Mouse (Mus musculus) WW6 (cell line): Measurements from ENCODE around the gene Tomm5.
A peak's percentile ranks its signal among the peaks of the same experiment; 100 is the strongest.
"Not testable (repeated sequence)": the region's sequence is repeated elsewhere in the genome, so short reads cannot be mapped to it uniquely, and the experiment has no call there.

Experiments used
- DNase-seq: peaks from one replicate; pipeline ENCODE4 v3.0.0-alpha.2; 2013; ENCODE audit warnings: low read depth, low spot score

Gene Tomm5

DNA sequence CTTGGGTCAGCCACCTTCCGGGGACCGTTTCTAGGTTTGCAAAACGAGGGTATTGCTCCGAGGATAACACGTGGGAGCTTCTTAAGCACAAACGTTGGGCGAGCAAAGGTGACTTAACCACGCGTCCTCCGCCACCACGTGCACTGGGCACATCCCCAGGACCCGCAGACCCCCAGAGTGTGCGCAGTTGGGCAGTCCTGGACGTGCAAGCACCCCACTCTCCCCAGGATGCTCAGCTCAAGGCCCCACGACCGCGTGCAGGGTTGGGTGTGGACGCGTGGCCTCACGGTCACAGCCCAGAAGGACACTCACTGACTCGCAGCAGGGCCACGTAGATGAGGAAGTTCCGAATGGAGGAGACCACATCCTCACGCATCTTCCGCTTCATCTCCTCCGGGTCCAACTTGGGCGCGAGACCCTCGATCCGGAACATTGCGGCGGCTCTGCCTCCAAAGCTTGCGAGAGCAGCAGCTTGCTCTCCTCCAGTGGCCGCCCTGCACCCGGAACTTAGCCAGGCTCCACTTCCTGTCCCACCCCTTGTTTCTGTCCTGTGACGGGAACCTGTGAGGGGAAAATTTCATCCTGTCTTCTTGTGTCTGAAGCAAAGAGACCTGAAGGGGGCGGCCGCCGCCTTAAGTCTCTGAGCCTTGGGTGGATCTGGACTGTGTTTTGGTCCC is at the start of gene Tomm5:
Gene Tomm5 (minus strand): TSS at position 514 of the 677 bp plus-strand sequence.
- DNase-seq, result peak; percentile 81

DNA sequence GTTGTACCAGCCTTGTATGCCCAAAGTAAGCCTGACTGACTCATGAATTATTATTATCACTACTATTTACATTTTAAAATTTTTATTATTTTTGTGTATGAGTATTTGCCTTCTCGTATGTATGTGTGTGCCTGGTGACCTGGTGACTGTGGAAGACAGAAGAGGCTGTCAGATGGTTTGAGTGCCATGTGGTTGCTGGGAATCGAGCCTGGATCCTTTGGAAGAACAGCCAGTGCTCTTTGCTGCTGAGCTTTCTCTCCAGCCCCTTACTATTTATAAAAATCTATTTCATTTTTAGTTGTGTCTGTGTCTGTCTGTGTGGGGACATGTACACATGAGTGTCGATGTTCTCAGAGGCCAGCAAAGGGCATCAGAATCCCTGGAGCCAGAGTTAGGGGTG is 48.5 kb upstream of the Tomm5 start:
- no peak for DNase-seq

DNA sequence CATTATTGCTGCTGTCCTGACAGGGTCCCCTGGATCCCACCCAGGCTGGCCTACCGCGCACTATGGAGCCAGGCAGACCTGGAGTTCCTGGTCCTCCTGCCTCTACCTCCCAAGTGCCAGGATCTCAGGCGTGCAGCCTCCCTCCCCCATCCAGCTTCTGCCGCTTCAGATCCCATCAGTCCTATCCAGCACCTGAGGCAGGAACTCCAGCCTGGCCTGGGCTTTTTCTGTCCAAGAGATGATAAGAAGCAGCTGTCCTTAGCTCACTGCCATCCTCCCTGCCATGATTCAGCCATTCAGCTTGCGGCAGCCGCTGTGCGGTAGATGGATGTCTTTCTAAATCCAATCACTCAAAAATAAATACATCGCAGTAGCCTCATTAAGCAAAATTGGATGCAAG is 35.1 kb upstream of the Tomm5 start:
- DNase-seq, result no peak

DNA sequence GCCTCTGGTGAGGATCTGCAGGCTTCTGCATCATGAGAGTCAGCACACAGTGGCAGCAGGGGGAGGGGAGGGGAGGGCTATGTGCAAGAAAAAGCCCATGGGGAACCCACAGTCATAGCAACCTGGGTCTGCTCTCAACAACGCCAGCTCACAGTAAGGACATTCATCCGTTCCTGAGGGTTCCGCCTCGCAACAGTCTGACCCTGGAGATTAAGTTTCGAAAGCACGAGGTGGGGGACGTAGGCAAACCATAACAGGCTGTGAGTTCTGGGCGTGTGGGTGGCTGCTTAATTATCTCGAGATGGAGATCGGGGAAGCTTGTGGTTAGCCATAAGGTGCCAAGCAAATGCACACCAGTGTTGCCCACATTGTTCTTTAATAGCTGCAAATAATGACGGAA is 34.5 kb upstream of the Tomm5 start:
- DNase-seq, result no peak

DNA sequence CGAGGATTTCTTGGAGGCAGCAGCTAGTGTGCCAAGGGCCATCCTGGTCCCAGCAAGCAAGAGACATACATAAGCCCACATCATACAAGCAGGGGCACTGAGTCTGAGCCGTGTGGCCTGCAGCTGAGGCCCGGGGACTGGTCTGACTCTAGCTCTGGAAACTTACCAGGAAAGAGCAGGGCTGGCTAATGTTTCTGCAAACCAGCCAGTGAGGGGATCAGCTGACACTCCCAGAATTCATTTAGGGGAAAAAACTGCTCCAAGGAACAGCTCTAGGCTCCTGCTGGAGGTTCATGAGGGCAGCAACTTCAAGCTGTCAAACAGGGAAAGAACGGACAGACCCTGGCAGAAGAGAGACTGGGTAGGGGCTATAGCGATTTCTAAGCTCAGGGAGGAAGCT is 33.9 kb upstream of the Tomm5 start:
- DNase-seq, result no peak

DNA sequence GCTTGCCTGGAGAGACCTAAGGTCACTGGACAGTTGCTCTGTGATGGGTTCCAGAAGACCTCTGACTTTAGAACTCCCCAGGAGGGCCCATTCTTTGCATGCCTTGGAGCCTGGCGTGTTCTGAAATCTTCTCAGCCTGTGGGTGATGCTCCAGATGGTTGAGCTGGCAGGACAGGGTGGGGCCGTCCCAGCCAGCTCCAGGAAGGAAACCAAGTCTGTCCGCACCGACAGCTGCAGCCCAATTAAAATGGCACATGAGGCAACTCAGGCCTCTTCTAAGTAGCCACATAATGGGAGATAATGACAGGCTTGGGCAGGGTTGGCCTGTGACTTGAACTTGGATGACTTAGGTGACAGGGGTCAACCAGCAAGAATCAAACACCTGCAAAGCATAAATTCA is 29.7 kb upstream of the Tomm5 start:
- no peak for DNase-seq

DNA sequence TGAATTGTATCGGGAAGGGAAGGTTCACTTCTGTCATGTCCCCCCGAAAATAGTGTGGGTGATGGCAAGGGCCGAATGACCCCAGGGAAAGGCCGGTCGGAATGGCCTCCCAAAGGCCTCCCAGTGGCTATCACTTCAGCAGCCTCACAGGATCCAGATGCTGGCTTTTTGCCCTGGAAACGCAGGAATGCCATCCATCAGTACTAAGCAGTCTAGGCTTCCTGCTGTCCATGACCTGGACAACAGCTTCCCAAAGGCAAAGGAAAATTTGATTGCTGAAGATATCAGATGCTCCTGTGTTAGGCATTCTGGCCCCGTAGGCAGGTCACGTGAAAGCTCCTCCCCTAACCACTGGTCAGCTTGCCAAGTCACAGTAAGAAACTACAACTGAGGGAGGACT is 26.6 kb upstream of the Tomm5 start:
- no peak for DNase-seq

DNA sequence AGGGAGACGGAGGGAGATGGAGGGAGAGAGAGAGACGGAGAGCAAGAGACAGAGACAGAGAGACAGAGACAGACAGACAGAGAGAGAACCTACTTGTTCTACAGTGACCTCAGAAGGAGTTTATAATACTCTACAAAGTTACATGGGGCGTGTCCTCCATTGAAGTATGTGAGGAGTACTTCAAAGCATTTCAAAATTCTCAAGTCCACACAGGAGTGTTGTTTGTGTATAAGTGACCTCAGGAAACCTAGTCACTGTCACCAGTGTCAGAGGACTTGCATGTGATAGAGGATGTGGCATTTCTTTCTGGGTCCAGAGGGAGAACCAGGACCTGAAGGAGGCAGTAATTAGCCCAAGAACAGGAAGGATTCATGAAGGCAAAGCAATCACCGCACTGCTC is 23.1 kb upstream of the Tomm5 start:
- DNase-seq, result no peak

DNA sequence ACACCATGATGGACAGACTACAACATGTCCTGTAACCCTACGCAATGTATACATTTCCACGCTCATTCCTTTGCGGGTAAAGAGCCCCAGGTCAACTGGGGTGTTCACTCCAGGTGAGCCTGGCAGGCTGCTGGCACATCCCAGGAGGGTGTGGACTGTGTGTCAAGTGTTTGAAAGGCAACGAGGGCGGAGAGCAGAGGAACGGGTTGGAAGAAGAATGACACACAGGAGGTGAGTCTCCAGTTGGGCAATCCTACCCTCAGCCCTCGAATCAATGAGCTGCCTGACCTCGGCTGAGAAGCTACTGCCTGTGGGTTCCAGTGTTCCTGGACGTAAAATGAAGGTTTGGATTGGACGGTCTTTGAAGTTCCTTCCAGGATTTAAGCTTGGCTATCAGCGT is 13.4 kb upstream of the Tomm5 start:
- DNase-seq, result no peak

DNA sequence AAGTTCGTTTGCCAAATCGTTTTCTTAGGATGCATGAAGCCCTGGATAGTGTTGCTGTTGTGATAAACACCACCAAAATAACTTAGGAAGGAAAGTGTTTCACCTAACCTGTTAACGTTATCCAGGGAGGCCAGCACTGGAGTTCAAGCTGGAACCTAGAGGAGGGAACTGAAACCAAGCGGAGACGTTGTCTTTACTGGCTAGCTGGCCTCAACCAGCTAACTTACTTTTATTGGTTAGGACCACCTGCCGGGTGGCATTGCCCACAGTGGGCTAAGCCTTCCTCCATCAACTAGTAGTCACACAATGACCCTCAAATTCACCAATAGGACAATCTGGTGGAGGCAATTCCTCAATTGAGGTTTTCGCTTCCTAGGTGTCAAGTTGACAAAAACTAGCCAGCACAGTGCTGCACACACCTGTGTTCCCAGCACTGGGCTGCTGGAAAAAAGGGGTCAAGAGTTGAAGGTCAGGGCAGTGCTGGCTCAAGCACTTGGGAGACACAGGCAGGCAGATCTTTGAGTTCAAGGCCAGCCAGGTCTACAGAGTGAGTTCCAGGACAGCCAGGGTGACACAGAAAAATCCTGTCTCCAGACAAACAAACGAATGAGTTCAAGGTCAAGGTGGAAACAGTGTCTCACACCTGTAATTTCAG is 669 bp upstream of the Tomm5 start:
- DNase-seq, result no peak

DNA sequence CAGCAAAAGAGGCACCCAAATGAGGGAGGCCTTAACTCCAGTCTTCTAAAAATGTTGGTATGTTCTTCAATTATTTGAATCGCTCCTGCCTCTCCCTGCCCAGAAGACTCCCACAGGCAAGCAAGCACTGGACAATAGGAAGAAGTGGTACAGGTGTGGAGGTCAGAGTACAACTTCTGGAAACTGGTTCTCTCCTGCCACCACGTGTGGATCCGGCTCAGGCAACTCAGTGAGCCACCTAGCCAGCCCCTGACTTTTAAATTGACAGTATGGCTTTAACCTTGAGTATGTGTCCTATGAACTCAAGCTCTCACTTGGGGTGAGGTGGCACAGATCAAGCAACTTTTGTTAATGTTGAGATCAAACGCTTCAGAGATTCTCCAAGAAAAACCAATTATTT is 848 bp downstream of the Tomm5 start:
- no peak for DNase-seq

DNA sequence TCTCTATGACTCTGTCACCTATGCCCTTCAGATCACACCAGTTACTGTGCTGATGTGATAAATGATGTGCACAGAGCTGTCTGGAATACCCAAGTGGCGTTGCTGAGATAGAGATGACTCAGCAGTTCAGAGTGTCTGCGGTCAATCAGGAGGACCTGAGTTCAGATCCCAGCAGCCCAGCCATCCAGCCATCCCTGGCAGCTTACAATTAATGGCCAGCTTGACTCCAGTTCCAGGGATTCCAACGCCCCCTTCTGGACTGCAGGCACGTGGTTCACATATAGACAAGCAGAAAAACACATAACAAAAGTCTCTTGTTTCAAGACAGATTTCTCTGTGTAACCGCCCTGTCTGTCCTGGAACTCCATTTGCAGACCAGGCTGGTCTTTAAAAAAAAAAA is 1.5 kb downstream of the Tomm5 start:
- no peak for DNase-seq

DNA sequence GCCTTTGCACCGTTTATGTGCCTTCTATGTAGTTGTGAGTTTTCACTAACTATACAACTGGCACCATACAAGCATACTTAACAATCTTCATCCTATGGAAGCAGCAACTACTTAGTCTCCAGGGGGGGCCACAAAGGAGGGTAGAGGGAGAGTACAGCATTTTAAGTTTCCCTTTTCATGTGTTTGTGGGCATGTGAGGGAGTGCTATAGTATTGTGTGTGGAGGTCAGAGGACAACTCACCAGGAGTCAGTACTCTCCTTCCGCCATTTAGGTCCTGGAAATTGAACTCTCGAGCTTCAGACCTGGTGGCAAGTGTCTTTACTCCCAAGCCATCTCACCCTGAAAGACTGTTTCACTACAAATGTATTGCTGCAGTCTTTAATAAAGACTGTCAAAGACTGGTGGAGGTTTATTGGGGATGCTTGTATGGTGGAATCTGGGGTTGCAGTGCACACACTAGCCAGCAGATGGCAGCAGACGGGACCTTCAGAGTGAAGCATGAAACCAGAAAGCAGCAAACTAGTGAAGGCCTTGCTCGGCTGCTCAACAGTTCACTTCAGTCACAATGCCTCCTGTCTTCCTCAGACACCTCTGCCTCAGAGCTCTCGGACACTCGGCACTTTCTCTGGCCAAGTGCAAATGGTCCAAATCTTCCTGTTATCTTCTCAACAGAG is 10.6 kb downstream of the Tomm5 start:
- no peak for DNase-seq

DNA sequence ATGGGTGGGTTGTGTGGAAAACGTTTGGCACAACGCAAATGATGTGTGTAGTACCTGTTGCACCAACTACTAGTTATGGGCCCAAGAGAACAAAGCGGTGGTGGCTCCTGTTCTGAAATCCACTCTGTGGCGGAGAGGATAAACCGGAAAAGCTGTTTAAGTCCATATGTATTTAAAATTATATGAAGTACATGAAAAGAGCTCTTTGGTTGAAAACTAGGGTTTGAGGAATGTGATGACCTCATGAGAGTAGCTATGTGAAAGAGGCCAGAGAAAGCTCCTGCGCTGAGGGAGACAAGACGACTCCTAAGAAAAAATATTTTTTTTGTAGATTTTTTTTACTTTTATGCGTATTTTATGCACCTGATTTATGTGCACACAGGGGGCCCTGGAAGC is 23.0 kb downstream of the Tomm5 start:
- no peak for DNase-seq

DNA sequence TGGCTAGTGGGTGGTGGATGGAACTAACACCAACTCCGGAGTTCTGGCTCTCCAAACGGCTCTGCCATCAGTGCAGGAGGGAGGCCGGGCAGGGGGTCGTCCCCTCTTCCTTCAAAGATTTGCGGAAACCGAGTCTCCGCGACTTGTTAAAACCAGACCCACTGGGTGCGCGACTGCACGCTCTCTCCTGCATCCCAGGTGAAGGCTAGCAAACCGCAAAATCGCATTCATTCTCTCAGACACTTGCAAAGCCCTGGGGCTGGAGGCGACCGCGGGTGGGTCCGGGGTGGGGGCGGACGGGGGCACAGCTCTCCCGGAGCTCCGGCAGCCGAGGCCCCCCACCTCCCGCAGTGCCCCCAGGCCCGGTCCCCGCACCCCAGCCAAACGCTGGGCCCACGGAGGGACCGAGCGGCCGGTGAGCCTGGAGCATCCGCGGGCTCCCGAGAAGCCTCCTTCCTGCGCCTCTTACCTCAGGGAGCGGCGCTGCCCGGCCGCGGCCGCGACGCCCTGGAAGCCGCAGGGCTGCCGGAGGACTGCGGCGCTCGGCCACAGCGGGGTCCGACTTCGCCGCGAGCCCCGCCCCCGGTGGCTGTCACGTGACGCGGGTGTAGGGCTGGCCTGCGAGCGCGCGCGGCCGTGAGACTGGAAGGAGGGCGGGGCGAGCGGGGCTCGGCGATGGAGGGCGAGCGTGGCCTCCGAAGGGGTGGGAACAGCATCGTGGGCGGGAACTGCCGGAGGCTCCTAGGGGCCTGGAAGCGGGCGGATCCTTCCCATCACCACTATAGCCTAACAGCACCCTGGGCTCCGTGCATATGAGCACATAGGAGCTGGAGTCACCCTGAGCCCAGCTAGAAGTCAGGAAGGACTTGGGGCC is 23.7 kb downstream of the Tomm5 start, which contains the start of gene Fbxo10:
Gene Fbxo10 (minus strand): TSS at position 584 of the 874 bp plus-strand sequence.
- peak; percentile 89 for DNase-seq

DNA sequence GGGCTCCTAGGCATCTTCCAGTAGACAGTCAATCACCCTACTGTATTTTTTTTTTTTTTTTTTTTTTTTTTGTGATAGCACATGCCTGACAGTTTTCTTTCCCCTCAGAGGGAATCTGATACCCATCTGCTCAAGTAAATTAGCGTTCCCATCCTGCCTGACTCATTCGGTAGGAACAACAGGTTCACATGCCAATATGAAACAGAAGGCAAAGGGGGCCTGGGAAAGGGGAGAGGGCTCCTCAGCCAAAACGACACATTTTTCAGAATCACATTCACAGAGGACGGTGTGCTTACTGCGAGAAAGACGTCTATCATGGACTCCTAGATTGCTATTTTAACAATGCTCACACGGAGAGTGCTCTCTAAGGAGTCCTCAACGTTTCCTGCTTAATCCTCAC is 24.4 kb downstream of the Tomm5 start:
- no peak for DNase-seq

DNA sequence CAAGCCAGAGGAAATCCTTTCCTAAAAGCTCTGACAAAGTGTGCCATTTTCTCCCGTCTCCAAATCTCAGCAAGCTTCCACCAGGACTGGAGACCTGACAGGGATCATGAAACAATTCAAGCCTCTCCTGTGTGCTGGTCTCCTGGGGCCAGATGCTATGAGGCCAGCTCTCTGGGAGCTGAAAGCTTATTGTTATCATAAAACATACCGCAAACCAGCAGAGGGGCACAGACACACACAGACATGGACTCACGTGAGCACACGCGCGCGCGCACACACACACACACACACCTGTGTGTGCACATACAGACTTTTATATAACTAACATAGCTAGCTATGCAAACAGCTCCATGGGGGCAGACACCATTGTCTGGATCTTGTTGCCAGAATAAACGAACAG is 25.0 kb downstream of the Tomm5 start:
- DNase-seq, result no peak

DNA sequence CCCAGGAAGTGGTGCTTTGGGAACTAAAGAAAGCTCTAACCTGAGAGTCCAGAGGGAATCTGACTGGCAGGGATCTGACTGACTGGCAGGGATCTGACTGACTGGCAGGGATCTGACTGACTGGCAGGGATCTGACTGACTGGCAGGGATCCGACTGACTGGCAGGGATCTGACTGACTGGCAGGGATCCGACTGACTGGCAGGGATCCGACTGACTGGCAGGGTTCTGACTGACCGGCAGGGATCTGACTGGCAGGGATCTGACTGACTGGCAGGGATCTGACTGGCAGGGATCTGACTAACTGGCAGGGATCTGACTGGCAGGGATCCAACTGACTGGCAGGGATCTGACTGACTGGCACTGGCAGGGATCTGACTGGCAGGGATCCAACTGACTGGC is 26.9 kb downstream of the Tomm5 start:
- DNase-seq, result not testable (repeated sequence)

DNA sequence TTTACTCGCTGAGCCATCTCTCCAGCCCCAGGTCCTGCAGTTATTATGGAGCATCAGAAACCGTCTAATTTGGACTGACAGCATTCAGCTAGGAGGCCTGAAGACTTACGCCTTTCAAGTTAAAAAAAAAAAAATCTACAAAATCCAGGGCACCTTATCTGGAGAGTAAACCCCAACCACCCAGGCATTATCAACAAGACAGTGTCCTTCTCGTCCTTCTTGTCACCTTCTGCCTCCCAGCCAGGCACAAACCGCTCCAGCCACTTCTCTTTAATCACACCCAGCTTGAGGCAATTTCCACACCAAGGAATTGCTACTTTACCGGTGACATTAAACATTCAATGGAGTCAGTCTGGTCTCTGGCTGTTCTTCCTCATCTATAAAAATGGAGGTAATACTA is 34.4 kb downstream of the Tomm5 start:
- DNase-seq, result no peak

DNA sequence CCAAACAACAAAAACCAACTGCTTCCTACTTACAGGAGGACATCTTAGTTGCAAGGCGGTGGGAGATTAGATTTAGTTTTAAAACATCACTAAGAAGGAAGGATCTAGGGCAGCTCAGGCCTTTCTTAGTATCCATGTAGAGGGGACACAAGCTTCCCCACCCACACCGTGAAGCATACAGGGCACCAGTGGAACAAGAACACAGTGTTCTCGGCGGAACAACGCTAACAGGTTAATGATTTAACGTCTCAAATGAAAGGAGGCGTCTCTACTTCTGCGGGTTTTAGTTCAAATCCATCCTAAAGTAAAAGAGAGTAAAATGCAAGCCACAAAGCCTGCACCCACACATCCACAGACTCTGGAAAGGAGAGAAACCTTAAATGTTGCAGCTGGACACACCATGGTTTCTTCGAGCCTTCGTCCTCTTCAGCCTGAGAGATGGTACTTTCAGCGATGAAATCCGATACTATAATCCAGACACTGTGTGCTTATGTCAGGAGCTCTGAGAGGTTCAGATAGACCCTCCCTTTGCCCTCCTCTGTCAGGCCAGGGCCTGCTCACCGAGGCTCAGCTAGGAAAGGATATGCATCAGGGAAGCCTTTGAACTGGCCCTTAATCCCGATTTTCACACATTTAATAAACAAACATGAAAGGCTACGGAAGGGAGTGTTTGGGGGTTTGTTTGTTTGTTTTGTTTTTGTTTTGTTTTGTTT is 35.5 kb downstream of the Tomm5 start:
- DNase-seq, result no peak

DNA sequence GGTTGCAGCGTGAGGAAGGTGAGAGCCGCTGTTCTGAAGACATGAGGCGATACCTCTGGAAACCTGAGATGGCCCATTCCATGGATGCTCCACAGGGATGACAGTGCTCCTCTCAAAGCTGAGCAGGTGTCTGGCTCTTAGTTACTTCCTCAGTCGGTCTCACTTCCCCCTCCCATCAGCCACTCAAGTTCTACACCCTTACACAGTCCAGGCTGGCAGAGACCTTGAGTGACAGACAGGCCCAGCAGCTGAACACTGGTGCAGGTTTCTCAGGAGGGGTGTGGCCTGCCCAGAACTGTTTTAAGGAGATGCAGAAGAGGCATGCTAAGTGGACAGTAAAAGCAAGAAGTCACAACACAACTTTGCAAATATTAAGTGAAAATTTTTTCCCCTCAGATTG is 40.2 kb downstream of the Tomm5 start:
- DNase-seq, result no peak
